Mouse (Mus musculus): Measurements from ENCODE around the gene Dapk2. TPM values are rescaled to one million over a fixed set of nuclear protein-coding genes. Genes with fewer than 3 reads are reported as not detected.
A peak's percentile ranks its signal among the peaks of the same experiment; 100 is the strongest.

The Dapk2 gene
- total RNA-seq, 2 experiments from 2014 or later: 4.4 to 4.9 TPM

- DNase-seq (ENCODE audit: low spot score in 2 of 2): no peak
These were observed 67.9 kb downstream of the Dapk2 start for GRCm38 (mm10) chr9:66225737-66226485.

GRCm38 (mm10) chr9:66228456-66229151 lies 70.6 kb downstream of the Dapk2 start:
- no peak for DNase-seq (ENCODE audit: low spot score in 2 of 2)

GRCm38 (mm10) chr9:66231820-66232479 lies 73.9 kb downstream of the Dapk2 start:
- DNase-seq (ENCODE audit: low spot score in 2 of 2): no peak

GRCm38 (mm10) chr9:66236615-66237014 lies 78.6 kb downstream of the Dapk2 start:
- no peak for DNase-seq (ENCODE audit: low spot score in 2 of 2)

- DNase-seq (ENCODE audit: low spot score in 2 of 2): no peak
These were observed 79.7 kb downstream of the Dapk2 start for GRCm38 (mm10) chr9:66237742-66238141.

- no peak for DNase-seq (ENCODE audit: low spot score in 2 of 2)
These were observed 81.2 kb downstream of the Dapk2 start for GRCm38 (mm10) chr9:66239173-66239572.

- no peak for DNase-seq (ENCODE audit: low spot score in 2 of 2)
These were observed 81.7 kb downstream of the Dapk2 start for GRCm38 (mm10) chr9:66239691-66240090.

GRCm38 (mm10) chr9:66240493-66240892 lies 82.5 kb downstream of the Dapk2 start:
- DNase-seq (ENCODE audit: low spot score in 2 of 2): no peak

GRCm38 (mm10) chr9:66240991-66241390 lies 83.0 kb downstream of the Dapk2 start:
- no peak for DNase-seq (ENCODE audit: low spot score in 2 of 2)

GRCm38 (mm10) chr9:66241722-66242121 lies 83.7 kb downstream of the Dapk2 start:
- DNase-seq (ENCODE audit: low spot score in 2 of 2): no peak

GRCm38 (mm10) chr9:66243240-66243639 lies 85.2 kb downstream of the Dapk2 start:
- DNase-seq (ENCODE audit: low spot score in 2 of 2): no peak

GRCm38 (mm10) chr9:66244079-66244478 lies 86.1 kb downstream of the Dapk2 start:
- no peak for DNase-seq (ENCODE audit: low spot score in 2 of 2)

GRCm38 (mm10) chr9:66245707-66246106 lies 87.7 kb downstream of the Dapk2 start:
- DNase-seq (ENCODE audit: low spot score in 2 of 2): no peak

- no peak for DNase-seq (ENCODE audit: low spot score in 2 of 2)
These were observed 91.3 kb downstream of the Dapk2 start for GRCm38 (mm10) chr9:66249281-66249680.

GRCm38 (mm10) chr9:66251159-66251691 lies 93.2 kb downstream of the Dapk2 start:
- DNase-seq (ENCODE audit: low spot score in 2 of 2): no peak

- no peak for DNase-seq (ENCODE audit: low spot score in 2 of 2)
These were observed 103.7 kb downstream of the Dapk2 start for GRCm38 (mm10) chr9:66261741-66262140.

GRCm38 (mm10) chr9:66263701-66264100 lies 105.7 kb downstream of the Dapk2 start:
- DNase-seq (ENCODE audit: low spot score in 2 of 2): no peak

- DNase-seq (ENCODE audit: low spot score in 2 of 2): no peak
These were observed 107.6 kb downstream of the Dapk2 start for GRCm38 (mm10) chr9:66265645-66266044.

GRCm38 (mm10) chr9:66266237-66267170 lies 108.5 kb downstream of the Dapk2 start:
- DNase-seq (ENCODE audit: low spot score in 2 of 2): peak in 1 of 2 experiments; percentile 24

- DNase-seq (ENCODE audit: low spot score in 2 of 2): no peak
These were observed 110.8 kb downstream of the Dapk2 start for GRCm38 (mm10) chr9:66268804-66269203.

GRCm38 (mm10) chr9:66270038-66270437 lies 112.0 kb downstream of the Dapk2 start:
- DNase-seq (ENCODE audit: low spot score in 2 of 2): no peak
